Mouse (Mus musculus) layer of hippocampus, postnatal 36 days (tissue): ENCODE data around the gene Amotl2. TPM values are rescaled to one million over a fixed set of nuclear protein-coding genes. Genes with fewer than 3 reads are reported as not detected.

Experiments used
- DNase-seq, 2 experiments: peaks; one replicate each; pipeline ENCODE4 v3.0.0; 2022
- total RNA-seq, 2 experiments: library from RNA; stranded (reverse); gene quantifications; 2 replicates each; pipeline ENCODE4 v1.2.3; 2021

Gene Amotl2
- 10 to 100 TPM; 17.2 to 18.6 TPM for total RNA-seq

DNA sequence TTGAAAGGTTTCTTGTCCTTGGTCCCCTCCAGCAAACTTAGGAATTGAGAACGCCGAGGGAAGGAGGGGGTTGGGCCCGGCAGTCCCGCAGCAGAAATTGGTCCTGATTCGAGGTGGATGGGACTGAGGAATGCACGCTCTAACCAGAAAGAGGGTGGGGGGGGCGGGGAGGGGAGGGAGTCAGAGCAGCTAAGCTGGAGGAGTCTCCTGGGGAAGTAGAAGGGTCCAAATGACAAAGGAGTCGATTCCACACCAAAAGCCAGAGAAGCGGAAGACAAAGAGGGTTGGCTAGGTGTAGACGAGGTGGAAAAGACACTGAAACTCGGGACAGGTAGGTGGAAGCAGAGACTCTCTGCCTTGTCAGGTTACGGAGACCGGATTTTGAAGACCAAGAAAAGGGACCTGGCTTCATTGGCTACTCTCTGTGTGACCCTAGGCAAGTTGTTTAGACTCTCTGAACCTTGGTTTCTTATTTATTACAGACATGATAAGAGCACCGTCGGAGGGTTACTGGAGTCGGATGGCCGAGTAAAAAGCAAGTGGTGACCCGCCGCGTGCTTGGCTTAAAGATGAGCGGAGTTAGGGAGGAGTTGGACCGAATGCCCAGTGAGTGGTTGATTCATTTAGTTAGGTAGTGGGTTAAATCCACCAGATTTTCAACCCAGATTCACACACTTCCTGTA is at the start of gene Amotl2:
Gene Amotl2, plus strand, starts transcription at position 192 of the 683 bp plus-strand sequence.
- DNase-seq = no peak

DNA sequence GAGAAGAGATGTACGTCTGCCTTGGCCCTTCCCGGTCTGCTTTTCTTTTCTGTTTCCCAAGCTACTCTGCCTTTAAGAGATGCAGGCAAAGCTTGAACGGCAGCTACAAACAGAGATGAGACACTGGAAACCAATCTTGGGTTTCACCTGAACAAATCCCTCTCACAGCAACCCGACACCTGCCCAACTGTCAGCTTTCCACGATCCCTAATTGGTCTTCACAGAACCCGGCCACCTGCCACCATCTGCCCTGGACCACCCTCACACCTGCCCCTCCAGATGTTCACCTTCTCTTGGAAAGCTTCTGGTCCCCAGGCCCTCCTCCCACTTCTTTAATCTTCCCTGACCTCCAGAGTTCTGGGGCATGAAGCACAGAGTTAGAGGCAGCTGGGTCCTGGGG is 48.4 kb upstream of the Amotl2 start:
- no peak for DNase-seq

DNA sequence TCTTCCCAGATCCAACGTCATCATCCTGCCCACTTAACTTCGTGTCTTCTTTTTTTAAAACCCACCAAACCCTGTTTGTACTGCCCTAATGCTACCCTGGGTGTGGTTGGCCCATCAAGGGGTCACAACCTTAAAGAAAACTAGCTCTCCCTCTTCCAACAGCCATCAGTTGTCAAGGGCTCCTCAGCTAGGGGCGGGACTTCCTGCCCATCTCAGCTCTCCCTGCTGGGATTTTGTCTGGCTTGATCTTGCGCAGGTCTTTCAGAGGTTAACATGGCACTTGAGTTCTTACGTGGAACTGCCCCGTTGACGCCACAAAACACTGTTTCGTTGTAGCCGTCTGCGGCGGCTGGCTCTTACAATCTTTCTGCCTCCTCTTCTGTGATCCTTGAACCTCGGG is 47.6 kb upstream of the Amotl2 start:
- DNase-seq = no peak

DNA sequence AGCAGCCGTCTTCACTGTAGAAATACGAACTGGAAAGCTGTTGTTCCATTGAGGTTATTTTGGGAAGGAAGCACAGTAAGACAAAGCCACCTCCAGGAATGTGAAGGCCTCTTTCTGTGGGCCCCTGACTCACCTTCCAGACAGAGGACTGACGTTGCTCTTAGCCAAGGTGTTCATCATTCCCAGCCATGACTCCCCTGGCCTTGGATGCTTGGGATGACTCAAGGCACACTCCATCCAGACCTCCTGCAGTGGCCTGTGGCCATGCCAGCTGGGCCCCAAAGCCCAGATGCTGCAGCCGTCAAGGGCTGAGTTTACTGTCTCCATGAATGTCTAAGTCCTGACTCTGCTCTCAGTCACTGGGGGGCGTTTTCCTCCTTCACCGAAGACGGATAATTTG is 43.1 kb upstream of the Amotl2 start:
- no peak for DNase-seq

DNA sequence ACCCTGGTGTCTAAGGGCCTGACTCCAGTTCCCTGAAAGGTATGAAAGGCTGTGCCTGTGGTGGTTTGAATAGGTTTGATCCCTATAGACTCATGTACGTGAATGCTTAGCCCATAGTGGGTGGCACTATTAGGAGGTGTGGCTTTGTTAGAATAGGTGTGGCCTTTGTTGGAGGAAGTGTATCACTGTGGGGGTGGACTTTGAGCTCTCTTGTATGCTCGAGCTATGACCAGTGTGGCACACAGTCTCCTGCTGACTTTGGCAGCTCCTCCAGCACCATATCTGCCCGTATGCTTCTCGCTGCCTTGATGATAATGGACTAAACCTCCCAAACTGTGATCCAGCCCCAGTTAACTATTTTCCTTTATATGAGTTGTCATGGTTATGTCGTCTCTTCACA is 40.5 kb upstream of the Amotl2 start:
- no peak for DNase-seq

DNA sequence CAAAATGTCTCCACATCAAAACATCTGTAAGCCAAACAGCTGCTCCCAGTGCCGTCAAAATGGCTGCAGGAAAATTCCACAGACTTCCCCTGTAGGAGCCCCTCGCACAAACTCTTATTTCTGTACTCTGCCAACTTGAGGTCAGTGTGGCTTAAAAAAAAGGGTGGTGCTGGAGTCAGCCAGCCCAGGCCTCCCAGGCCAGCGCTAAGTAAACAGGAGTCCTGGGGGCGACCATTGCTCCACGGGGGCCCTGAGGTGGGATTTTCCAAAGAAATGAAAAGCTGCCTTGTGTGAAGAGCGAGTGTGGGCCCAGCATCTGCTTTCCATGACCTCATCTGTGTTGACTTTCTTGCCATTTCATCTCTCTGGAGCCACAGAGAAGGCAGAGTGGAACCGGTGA is 35.0 kb upstream of the Amotl2 start:
- DNase-seq = no peak

DNA sequence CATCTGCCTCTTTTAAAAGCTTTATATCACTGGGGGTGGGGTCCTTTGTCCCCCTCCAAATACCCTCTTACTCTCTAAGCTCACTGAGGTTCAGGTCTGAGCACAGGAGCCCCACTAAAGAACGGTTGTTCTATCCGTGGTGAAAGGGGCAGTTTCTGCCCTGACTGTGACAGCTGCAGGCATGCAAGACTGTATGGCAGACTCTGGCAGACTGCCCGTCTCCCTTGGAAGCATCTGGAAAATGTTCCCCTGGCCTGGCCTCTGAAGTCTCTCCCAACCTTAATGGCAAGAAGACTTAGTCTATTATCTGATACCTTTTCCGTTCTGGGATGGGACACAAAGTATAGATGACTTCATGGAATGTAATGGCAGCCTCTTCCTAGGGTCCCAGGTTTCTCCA is 28.5 kb upstream of the Amotl2 start:
- DNase-seq = no peak

DNA sequence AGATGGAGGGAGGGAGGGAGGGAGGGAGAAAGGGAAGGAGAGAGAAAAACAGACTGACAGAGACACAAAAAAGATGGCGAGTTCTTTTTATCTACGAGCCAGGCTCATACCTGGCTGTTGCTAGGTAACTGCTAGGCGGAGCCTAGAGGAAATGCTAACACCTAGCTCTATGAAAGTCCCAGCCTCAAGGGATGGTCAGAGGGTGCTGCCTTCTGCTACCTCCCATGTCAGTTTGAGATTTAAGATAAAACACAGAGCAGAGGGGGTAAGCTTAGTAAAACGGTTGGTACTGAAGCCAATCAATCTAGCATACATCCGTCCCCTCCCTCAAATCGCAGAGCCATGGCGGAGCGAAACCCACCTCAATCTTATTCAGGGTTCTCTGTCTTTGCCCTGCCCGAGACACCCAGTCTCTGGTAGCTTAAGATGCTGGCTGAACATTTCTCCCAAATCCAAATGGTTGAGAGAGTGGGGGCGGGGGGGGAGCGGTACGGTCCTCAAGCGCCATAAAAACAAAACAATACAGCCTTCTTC is 27.0 kb upstream of the Amotl2 start:
- no peak for DNase-seq

DNA sequence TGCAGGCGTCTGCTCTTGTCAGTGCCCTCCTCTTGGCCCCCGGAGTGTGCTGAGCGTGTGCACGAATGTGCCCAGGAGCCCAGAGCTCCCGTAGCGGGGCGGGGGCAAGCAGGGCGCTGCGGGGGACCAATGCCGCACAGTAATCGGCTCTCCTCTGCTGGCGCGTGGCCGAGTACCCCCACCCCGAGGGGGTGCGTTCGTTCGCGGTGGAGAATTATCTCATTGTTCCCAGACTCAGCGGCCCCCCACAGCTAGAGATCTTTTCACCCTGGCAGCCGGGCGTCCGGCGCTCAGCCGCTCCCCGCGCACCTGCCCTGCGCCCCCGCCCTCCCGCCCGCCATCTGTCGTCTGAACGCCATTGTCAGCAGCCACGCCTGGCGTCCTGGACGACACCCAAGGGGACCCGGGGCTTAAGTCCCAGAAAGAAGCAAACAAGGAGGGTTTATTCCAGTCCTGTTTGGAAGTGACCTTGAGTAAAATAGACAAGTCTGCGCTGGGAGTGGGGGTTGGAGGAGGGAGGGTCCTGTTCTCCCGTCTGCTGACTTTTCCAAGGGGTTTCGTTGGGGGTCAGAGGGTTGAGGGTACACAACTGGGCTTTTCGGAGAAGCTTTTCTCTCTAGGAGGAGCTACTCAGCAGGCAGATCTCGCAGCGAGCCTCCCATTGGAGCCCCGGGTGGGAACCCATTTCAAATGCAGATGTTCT is 26.4 kb upstream of the Amotl2 start:
- DNase-seq = peak; percentile 48 to 66

DNA sequence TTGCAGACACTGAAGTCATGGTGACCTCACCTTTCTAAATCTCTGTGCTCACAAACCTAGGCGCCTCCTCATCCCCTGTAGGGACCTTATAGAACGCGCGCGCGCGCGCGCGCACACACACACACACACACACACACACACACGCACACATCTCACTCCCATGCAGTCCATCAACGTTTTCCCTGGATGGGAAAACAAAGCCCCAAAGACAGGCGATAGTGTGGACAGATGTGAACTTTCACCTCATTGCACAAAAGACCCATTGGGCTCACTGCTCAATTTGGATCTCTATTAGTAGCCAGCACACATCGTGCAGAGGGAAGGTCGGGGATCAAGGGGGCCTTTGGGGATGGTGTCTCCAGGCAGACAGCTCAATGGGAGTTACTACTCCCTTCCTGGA is 25.6 kb upstream of the Amotl2 start:
- DNase-seq = no peak

DNA sequence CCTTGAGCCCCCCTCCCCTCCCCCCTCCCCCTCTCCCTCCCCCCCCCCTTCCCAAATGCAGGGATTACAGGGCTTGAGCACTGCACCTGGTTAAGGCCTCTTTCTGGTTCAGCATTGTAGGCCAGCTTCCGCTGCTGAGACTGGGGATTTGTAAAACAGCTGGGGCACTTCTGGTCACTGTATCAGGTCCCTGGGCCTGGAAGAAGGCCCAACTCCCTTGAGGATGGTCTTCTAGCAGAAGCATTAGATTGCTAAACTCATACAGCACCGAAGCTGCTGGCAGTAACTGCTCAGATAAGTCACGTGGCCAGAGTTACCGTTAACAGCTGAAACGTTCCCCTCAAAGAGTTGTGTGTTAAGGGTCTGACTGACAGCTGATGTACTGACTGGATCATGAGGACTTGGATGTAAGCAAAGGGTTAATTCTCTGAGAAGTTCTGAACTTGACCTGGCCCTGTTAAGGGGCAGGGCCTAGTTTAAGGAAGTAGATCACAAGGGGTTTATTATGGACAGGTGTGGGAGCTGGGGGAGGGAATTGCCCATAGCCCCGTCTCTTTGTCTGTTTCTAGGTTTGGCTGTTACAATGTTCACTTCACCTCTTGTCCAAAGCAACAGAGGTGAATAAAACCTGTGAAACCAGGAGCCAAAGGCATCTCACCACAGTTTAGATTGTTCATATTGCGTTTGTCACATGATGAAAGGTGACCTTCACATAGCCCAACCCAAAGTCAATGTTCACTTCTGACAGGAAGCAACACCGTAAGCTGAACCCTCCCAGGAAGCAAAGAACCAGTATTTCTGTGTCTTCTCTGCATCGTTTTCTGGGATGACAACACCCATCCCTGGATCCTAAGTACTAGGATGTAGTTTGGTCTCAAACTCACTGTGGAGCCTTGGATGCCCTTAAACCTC is 23.7 kb upstream of the Amotl2 start:
- DNase-seq = no peak

DNA sequence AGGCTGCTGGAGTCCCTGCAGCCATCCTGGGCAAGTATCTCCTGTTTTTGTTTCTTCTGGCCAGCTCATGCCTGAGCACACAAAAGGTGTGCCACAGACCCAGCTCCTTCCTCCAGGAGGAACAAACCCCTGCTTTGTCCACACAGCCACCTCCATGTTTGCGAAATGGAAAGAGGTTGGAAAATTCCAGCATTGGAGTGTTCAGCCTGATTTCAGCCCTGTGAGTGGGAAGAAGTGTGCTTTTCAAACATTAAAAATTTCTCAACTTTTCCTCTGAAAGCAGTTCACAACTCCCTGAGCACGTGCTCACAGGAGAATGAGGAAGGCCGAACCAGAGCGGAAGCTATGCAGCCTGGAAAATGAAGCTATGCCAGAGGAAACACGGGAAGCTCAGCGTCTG is 15.4 kb upstream of the Amotl2 start:
- DNase-seq = no peak

DNA sequence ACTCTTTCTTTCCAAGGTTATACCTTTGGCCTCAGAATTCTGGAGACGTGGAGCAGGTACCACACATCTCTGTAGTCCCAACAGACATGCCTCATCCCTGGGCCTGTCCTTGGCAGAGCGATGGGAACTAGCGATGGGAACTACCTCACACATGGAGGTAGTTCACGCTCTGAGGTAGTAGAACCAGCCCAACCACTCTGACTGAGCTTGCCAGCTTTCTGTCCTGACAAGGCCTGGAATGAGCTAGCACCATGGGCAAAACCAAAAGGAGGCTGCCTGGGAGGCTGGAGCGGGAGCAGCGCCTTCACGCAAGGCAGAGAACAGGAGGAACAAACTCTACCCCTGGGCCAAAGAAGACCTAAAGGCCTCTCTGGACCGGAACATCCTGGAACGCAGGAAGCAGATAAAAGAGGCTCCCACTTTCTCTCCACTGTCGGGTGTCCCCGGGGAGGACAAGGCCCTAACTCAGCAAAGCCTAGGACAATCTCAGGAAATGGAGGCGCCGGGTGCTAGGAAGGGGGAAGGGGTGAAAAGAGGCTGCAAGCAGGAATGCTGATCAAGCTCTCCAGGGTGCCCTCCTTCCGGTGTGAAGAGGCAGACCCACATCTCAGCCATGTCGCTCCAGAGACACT is 6.9 kb upstream of the Amotl2 start:
- DNase-seq = no peak

DNA sequence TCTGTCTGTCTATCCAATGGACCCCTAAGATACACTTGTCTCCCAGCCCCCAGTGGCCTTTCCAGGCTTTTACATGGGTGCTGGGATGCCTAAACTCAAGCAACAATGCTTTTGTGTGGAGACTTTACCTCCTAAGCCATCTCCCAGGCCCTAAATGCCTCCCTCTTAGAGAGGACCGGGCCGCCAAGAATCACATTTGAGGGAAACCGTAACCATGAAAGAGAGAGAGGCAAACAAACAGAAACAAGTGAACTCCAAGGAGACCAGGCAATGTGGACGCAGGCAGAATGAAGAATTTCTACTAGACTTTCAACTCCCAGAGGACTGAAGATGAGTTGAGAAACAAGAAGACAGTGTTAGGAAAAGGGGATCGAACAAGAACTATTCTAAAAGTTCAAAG is 6.0 kb upstream of the Amotl2 start:
- no peak for DNase-seq

DNA sequence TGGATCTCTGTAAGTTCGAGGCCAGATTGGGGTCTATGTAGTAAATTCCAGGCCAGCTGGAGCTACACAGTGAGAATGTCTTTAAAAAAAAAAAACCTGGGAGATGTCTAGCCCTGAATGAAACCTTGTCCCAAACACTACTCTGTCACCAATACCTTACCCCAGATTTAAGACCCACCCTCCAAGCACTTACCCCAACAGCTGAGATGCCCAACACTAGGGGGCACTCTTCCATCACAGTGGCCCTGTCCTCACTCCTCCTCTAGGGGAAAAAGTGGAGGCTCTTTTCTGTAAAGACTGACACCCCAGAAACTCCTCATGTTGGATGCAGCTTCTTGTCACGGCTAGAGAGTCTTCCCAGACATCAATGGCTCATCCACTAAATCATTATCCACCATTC is 2.7 kb upstream of the Amotl2 start:
- peak in 1 of 2 experiments; percentile 40 for DNase-seq

DNA sequence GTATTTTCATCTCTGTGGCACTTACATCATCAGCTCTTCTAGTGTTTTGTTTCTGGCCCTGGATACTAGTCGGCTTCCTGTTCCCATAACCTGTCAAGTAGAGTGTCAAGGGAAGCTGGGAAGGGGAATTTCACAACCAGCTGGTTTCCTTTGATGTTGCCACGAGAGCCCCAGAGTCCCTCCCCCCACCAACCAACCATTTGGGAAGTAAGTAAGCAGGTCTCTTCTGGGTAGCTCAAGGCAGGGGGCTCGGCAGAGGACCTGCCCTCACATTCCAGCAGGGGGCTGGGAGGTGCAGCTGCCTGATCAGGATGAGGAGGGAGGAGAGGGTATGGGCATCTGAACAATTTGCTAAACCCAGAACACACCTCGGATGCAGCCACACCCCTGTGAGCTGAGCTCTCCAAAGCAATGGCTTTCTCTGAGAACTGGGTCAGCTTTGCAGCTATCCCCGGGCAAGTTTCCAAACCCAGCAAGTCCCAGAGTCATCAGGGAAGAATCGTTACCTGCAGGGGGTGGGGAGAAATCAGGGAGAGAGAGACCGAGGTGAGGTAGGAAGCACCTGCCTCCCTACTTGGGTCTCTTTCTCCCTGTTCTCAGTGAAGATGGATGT is 1.5 kb upstream of the Amotl2 start:
- no peak for DNase-seq

DNA sequence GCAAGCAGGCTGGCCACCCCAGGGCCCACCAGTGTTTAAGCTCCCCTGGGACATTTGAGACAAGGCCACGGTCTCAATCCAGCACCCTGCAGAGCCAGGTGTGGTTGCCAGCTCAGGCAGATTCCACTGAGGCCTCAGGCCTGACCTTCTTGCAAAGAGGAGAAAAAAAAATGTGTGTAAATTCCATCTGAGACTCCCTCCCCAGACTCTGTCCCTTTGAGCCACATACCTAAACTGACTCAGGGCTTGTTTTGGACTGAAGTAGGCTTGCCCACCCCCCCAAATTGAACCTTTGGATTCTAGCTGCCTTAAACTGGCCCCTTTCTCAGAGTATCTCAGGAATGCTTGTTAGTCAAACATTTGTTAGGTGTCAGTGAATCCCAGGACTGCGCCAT is 969 bp upstream of the Amotl2 start:
- no peak for DNase-seq

DNA sequence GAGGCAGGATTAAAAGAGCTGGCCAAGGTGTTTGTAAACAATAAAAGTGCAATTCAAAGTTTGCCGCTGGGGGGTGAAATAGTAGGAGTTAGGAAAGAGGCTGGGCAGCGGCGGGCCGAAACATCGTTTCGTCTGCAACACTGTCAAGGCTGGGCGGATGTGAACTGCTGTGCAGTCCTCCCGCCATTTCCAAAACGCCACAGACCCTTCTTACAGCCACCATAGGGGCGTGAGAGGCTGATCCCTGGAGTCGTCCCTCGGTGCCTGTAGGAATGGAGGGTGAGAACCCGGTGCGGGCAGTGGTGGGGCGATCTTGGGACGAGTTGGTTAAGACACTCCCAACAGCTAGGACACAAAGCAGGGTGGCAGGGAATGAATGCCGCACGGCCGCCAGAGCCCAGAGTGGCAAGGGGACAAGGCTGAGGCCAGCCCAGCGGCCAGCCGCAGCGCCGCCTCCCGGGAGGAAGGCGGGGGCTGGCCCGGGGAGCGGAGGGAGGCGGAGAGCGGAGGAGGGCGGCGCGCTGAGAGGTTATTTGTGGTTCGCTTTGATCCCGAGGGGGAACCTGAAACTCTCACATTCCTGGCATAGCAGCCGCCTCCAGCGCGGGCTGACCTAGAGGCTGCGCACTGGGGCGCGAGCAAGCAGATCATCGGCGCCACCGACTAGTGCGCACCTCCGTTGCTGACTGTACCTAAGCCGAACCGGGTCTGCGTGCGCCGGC is 853 bp downstream of the Amotl2 start:
- DNase-seq = peak; percentile 84 to 85

DNA sequence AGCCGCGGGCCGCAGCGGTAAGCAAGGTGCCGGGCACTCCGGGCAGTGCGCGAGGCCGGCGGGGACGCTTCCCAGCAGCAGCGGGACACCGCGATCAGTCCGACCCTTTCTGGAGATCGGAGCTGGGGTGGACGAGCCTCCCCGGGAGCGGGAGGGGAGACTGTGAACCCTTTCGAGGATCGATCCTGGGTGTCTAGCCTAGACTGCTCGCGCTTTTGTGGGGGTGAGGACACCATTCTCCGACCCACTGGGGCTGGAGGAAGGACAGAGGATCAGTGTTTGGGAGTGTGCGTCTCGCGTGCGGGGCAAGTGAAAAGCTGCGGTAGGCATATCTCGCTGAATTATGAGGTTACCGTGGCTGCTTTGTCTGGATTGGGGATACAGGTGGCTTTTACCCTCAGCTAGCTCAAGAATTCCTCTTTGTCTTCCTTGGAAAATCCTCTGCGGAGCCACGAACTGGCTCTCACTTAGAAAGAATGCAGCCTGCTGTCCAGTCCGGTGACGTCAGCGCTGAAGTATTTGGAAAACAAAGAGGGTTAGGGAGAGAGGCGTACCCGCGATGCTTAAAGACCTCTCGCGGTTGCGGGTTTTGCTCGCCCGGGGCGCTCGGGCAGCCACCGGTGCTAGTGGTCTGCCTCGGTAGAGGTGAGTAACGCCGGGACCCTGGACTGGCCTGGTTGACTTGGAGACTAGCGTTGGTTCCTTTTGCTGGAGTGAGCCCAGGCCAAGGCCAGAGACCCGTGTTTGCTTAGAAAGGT is 1.6 kb downstream of the Amotl2 start:
- DNase-seq = peak; percentile 57 to 62

DNA sequence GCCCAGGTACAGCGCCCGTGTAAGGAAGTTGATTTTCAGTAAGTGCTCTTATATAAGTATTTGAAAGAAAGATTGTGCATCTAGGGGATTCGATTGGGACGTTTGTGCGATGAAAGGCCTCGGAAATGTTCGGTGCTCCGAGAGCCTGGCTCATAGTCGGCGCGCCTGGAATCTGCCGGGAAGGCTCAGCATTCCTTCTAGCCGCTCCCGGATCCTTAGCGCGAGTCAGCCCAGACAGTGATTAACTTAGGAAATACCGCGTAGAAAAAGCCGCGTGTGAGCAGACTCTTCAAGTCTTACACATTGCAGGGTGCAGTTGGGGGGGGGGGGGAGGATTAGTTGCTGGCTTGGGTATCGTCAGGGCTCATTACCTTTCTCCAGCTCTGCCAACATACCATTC is 2.2 kb downstream of the Amotl2 start:
- DNase-seq = no peak

DNA sequence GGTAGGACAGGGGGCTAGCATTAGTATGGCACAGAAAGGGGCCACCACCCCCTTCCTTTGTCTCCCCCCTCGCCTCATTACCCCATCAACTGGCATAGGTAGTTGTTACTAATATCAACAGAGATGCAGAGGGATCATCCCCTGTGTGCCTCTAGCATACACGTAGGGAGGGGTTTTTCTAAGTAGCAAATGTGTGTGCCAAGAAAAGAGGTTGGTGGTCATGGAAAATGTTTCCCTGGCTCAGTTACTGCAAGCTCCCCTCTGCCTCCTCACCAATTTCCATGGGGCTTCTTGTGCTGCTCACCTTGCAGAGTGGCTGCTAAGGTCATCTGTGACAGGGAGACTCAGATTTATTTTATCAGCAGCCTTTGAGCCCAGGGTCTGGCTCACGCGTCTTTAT is 2.6 kb downstream of the Amotl2 start:
- no peak for DNase-seq
